Mouse (Mus musculus) myocyte (in vitro differentiated cells): ENCODE results near the gene Rapsn. TPM values are rescaled to one million over a fixed set of nuclear protein-coding genes. Genes with fewer than 3 reads are reported as not detected.
A peak's percentile ranks its signal among the peaks of the same experiment; 100 is the strongest.

ENCODE experiments used
- H3K27me3 ChIP-seq: one replicate; pipeline ENCODE4 v1.6.1; 2011; ENCODE audit not compliant: control insufficient read depth, insufficient read depth, insufficient read length
- H3K36me3 ChIP-seq: one replicate; pipeline ENCODE4 v1.6.1; 2011; ENCODE audit not compliant: control insufficient read depth, insufficient read depth
- H3K4me2 ChIP-seq: one replicate; pipeline ENCODE4 v1.6.1; 2011; ENCODE audit warnings: low read depth, control low read depth
- H3K4me3 ChIP-seq: one replicate; pipeline ENCODE4 v1.5.1; 2011; ENCODE audit warnings: mild to moderate bottlenecking, control low read depth, moderate library complexity
- H3K79me2 ChIP-seq: one replicate; pipeline ENCODE4 v1.6.1; 2011; ENCODE audit not compliant: control insufficient read depth, insufficient read depth
- H3ac ChIP-seq: one replicate; pipeline ENCODE4 v1.6.1; 2011; ENCODE audit not compliant: control insufficient read depth, insufficient read length
- CEBPB ChIP-seq: IDR thresholded peaks from 2 replicates; pipeline ENCODE4 v1.6.1; 2011; ENCODE audit warnings: mild to moderate bottlenecking, moderate library complexity; ENCODE audit not compliant: poor library complexity, insufficient read depth, severe bottlenecking
- E2F4 ChIP-seq: IDR thresholded peaks from one replicate; pipeline ENCODE4 v1.6.1; 2011; ENCODE audit warnings: mild to moderate bottlenecking, control low read depth, moderate library complexity; ENCODE audit not compliant: insufficient read depth
- MAX ChIP-seq: IDR thresholded peaks from one replicate; pipeline ENCODE4 v1.6.1; 2011; ENCODE audit warnings: low read depth, mild to moderate bottlenecking, control low read depth
- MYOD1 ChIP-seq, 3 experiments: IDR thresholded peaks; one replicate each; pipeline ENCODE4 v1.6.1; 2011; ENCODE audit warnings: control low read depth in 2 of 3, low read depth in 2 of 3, mild to moderate bottlenecking in 2 of 3, moderate library complexity in 1 of 3; ENCODE audit not compliant: insufficient read length in 2 of 3, control insufficient read depth in 1 of 3
- MYOG ChIP-seq, 3 experiments: IDR thresholded peaks; one replicate each; pipeline ENCODE4 v1.6.1; 2011; ENCODE audit warnings: control low read depth in 2 of 3, low read depth in 2 of 3, mild to moderate bottlenecking in 2 of 3; ENCODE audit not compliant: insufficient read length in 2 of 3, control insufficient read depth in 1 of 3, insufficient read depth in 1 of 3
- POLR2A ChIP-seq: IDR thresholded peaks from one replicate; pipeline ENCODE4 v1.6.1; 2011; ENCODE audit warnings: low read depth, mild to moderate bottlenecking, control low read depth, moderate library complexity; ENCODE audit not compliant: insufficient read length
- POLR2AphosphoS2 ChIP-seq: IDR thresholded peaks from one replicate; pipeline ENCODE4 v1.6.1; 2011; ENCODE audit warnings: low read depth, control low read depth; ENCODE audit not compliant: insufficient read length
- REST ChIP-seq: IDR thresholded peaks from one replicate; pipeline ENCODE4 v1.6.1; 2011; ENCODE audit warnings: mild to moderate bottlenecking, control low read depth, moderate library complexity; ENCODE audit not compliant: insufficient read depth, insufficient read length
- SRF ChIP-seq: IDR thresholded peaks from one replicate; pipeline ENCODE4 v1.6.1; 2011; ENCODE audit warnings: low read depth; ENCODE audit not compliant: control insufficient read depth, insufficient read length
- TCF12 ChIP-seq: IDR thresholded peaks from one replicate; pipeline ENCODE4 v1.6.1; 2011; ENCODE audit warnings: mild to moderate bottlenecking, control low read depth; ENCODE audit not compliant: poor library complexity, insufficient read depth, severe bottlenecking
- TCF3 ChIP-seq: IDR thresholded peaks from one replicate; pipeline ENCODE4 v1.6.1; 2011; ENCODE audit warnings: low read depth, control low read depth; ENCODE audit not compliant: insufficient read length
- USF1 ChIP-seq: IDR thresholded peaks from one replicate; pipeline ENCODE4 v1.6.1; 2011; ENCODE audit warnings: low read depth, mild to moderate bottlenecking, control low read depth, moderate library complexity
- polyA plus RNA-seq: library from polyadenylated mRNA; unstranded; fragments of >200 nt; fragmentation: generic; extraction: Trizol; gene quantifications from one replicate; pipeline ENCODE4 v1.2.1, GENCODE M21; 2012; ENCODE audit warnings: missing spikeins

Rapsn gene
- polyA plus RNA-seq, 1 experiment = 199 TPM

DNA sequence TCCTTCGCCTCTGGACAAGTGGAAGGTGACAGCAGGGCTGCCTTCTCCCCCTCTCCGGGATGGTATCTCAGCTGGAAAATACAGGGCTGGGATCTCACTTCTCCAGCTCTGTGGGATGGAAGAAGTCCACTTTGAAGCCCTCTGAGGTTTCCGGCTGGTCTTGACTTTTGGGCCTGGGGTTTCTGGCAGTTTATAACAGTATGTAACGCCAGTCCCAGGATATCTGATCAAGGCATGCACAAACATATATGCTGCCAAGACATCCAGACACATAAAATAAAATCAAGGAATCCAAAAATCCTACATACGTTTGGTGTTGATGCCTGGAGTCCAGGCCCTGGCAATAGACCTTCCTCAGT, 43.6 kb downstream of the Rapsn start:
- no peak for TF ChIP-seq REST
- TF ChIP-seq USF1 = no peak
- TF ChIP-seq TCF3 = no peak
- Histone ChIP-seq H3K79me2 (no peaks in the 10 kb centered on the region), H3ac (no peak overlapping the region), H3K4me3 (no peak overlapping the region), H3K27me3 (no peaks in the 10 kb centered on the region), H3K4me2 (peak overlapping the region; percentile 34), H3K36me3 (no peaks in the 10 kb centered on the region)

DNA sequence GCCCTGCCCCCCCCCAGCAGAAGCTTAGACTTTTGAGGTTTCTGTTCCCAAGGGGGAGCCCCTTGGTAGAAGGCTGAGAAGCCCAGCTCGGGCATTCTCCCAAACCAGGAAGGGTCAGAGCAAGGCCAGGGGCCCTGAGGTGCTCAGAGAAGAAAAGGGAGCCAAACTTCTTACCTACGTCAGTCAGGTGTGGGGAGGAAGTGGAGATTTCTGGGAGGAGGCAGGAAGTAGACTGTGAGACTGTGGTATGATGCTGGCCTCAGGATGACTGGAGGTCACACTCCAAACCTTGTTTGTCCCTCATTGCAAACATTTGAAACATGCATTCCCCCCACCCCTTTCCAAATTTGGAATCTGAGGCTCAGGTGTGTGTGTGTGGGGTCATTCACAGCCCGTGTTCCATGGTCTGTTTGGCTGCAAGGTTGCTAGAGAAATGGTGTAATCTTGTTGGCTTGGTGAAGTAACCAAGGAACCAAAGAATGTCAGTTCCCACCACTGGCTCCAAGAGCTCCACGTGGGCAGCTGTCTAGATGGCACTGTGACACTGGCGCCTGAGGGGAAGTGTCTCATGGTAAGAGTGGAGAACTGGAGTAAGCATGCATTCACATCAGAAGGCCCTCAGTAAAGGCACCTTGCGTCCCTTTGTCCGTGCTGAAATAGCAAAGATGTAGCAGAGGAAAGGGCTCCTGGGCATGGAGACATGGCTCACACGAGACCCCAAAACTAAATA, 45.5 kb downstream of the Rapsn start:
- TF ChIP-seq MYOD1 (IDR thresholded peaks at IDR 0.05; ENCODE audit: control insufficient read depth in 1 of 3, insufficient read length in 2 of 3, low read depth in 2 of 3) (no peak), MYOG (IDR thresholded peaks at IDR 0.05; ENCODE audit: control insufficient read depth in 1 of 3, insufficient read depth in 1 of 3, insufficient read length in 2 of 3, low read depth in 2 of 3) (no peak), POLR2A (no peak), REST (no peak), USF1 (no peak), TCF12 (no peak), TCF3 (no peak), MAX (no peak), CEBPB (no peak), POLR2AphosphoS2 (no peak), E2F4 (no peak), SRF (no peak)
- Histone ChIP-seq H3K4me3 (no peak overlapping the region), H3K36me3 (no peaks in the 10 kb centered on the region), H3K79me2 (no peaks in the 10 kb centered on the region), H3ac (no peak overlapping the region), H3K27me3 (no peaks in the 10 kb centered on the region), H3K4me2 (no peak overlapping the region)

DNA sequence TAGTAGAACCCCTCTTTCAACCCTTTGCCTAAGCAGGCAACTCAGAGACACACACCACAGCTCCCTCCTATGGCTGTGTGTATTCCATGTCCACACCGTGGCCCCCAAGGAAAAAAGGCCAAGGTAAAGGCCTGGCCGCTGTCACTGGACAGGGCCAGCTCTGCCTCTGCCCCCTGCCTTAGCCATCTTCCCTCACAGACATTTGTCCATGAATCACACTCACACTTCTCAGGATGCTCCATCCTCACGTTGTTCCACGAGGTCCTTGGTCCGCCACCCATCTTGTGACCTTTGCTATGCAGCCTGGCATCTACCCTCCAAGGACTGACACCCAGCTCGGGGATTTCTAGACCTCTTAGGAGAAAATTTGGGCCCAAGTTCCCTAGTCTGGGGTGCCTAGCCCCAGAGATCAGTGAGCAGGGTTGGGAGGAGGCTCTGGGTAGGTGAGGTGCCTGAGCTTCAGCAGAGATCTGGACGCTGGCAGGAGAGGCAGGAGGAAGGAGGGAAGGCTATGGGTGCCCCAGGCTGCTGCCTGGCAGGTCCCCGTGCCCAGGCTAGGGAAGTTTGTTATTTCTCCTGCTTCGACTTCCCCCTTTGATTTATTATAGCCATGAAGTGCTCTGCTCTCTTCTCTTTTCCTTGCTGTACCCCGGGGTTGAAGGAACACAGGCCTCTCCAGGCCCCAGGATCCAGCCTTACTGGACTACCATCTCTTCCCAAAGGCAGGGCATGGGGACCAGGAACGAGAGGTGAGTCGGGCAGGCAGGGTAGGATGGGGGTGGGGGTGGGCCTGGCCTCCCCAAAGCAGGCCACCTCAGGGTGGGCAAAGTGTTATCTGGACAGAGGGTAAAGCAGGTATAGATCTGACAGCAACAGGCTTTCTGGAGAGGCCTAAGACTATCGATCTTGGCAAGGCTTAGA, 46.6 kb downstream of the Rapsn start, which contains the start of gene Spi1:
Gene Spi1 (plus strand): TSS at position 616 of the 921 bp plus-strand sequence.
- no peaks in the 10 kb centered on the region for H3K79me2 ChIP-seq
- H3K4me3 ChIP-seq = no peak within 1 kb of the TSS
- no peak for TF ChIP-seq POLR2A
- no peak within 1 kb of the TSS for H3K4me2 ChIP-seq
- H3K27me3 ChIP-seq = no peaks in the 10 kb centered on the region
- H3ac ChIP-seq = no peak within 1 kb of the TSS
- no peaks in the 10 kb centered on the region for H3K36me3 ChIP-seq

DNA sequence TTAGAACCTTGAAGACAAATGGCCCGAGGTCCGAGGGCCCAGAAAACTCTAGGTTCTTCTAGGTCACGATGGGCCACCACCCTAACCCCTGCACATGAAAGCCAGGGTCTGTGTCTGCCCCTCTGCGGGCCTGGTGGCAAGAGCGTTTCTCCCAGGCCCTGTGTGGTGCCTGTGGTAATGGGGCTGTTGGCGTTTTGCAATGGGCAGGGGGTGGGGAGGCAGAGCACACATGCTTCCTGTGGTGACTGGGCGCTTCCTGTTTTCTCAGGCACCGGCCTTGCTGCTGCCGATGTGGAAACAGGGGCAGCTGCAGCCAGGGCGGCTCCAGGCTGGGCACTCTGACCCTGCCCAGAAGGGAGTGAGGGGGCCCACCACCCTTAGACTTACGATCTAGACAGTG, 47.4 kb downstream of the Rapsn start:
- no peak overlapping the region for H3K4me2 ChIP-seq
- no peak for TF ChIP-seq TCF3
- TF ChIP-seq MYOD1 (IDR thresholded peaks at IDR 0.05; ENCODE audit: control insufficient read depth in 1 of 3, insufficient read length in 2 of 3, low read depth in 2 of 3) = peak in 1 of 3 experiments; percentile 67
- no peak for TF ChIP-seq MAX
- TF ChIP-seq MYOG (IDR thresholded peaks at IDR 0.05; ENCODE audit: control insufficient read depth in 1 of 3, insufficient read depth in 1 of 3, insufficient read length in 2 of 3, low read depth in 2 of 3) = peak in 1 of 3 experiments; percentile 65
- no peaks in the 10 kb centered on the region for H3K36me3 ChIP-seq
- H3K4me3 ChIP-seq = no peak overlapping the region
- no peak overlapping the region for H3ac ChIP-seq
- H3K79me2 ChIP-seq = no peaks in the 10 kb centered on the region
- H3K27me3 ChIP-seq = no peaks in the 10 kb centered on the region

DNA sequence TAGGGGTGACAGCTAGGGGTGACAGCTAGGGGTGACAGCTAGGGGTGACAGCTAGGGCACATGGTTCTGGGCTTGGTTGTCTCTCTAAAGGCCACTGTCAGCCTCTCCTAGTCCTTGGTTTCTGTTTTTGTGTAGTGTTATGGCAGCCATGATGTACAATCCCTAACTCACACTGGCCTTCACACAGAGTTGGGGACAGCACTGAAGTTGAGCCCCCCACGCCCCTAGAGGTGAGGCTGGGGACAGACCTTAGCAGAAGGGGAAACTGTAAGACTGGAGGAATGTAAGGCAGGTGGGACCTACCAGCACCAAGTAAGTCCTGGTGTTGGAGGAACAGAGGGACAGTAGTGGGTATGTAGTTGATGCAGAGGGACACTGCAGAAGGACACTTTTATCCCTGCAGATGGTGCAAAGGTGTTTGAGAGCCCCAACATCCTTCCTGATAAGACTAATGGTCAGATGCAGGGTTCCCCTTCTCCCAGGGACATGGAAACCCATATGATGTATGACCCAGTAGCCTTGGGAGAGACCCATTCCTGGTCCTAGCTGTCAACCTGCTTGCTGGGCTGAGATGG, 48.0 kb downstream of the Rapsn start:
- Histone ChIP-seq H3K27me3 (no peaks in the 10 kb centered on the region), H3K79me2 (no peaks in the 10 kb centered on the region), H3K36me3 (no peaks in the 10 kb centered on the region), H3ac (no peak overlapping the region), H3K4me2 (no peak overlapping the region), H3K4me3 (no peak overlapping the region)
- TF ChIP-seq REST = no peak
- no peak for TF ChIP-seq MAX
- no peak for TF ChIP-seq TCF3
